Mouse (Mus musculus) ES-E14 (cell line): Measurements from ENCODE around the gene Hoxa5. TPM values are rescaled to one million over a fixed set of nuclear protein-coding genes. Genes with fewer than 3 reads are reported as not detected.

Experiments used
- DNase-seq: peaks from one replicate; pipeline ENCODE4 v3.0.0-alpha.2; 2013; ENCODE audit warnings: low read depth, low spot score
- H3K27ac ChIP-seq: 2 replicates; pipeline ENCODE4 v1.5.1; 2012; ENCODE audit warnings: low read depth, mild to moderate bottlenecking, low read length, moderate library complexity, mixed read lengths; ENCODE audit not compliant: poor library complexity, insufficient read depth, severe bottlenecking
- H3K36me3 ChIP-seq: 2 replicates; pipeline ENCODE4 v1.6.1; 2012; ENCODE audit warnings: mild to moderate bottlenecking, low read length, moderate library complexity, mixed read lengths; ENCODE audit not compliant: control insufficient read depth, poor library complexity, insufficient read depth, severe bottlenecking
- H3K4me1 ChIP-seq, 2 experiments: fragments of 150-350 bp in 1 of 2; sonication (generic) in 1 of 2; 2 replicates each; pipeline ENCODE4 v1.6.1; 2012; ENCODE audit warnings: low read length in 2 of 2, mild to moderate bottlenecking in 1 of 2, mixed read lengths in 1 of 2; ENCODE audit not compliant: control insufficient read depth in 2 of 2, insufficient read depth in 2 of 2, poor library complexity in 1 of 2
- H3K4me3 ChIP-seq, 2 experiments: fragments of 150-350 bp in 1 of 2; sonication (generic) in 1 of 2; 2 replicates each; pipeline ENCODE4 v1.5.1; 2012; ENCODE audit warnings: low read length in 2 of 2, low read depth in 1 of 2, mild to moderate bottlenecking in 1 of 2, mixed read lengths in 1 of 2; ENCODE audit not compliant: insufficient read depth in 1 of 2, poor library complexity in 1 of 2, severe bottlenecking in 1 of 2
- H3K9ac ChIP-seq: 2 replicates; pipeline ENCODE4 v1.6.1; 2012; ENCODE audit warnings: low read depth, mild to moderate bottlenecking, low read length, mixed read lengths; ENCODE audit not compliant: poor library complexity, insufficient read depth, severe bottlenecking
- H3K9me3 ChIP-seq: fragments of 150-350 bp; sonication (generic); 2 replicates; pipeline ENCODE4 v1.6.1; 2012; ENCODE audit warnings: low read depth, mild to moderate bottlenecking, low read length; ENCODE audit not compliant: control insufficient read depth, insufficient read depth
- CHD2 ChIP-seq: IDR thresholded peaks from 2 replicates; pipeline ENCODE4 v1.6.1; 2014; ENCODE audit warnings: mild to moderate bottlenecking, low read depth, low read length, inconsistent platforms
- HCFC1 ChIP-seq: IDR thresholded peaks from 2 replicates; pipeline ENCODE4 v1.6.1; 2012; ENCODE audit warnings: low read length, inconsistent platforms, borderline replicate concordance; ENCODE audit not compliant: insufficient read depth
- MAFK ChIP-seq: IDR thresholded peaks from 2 replicates; pipeline ENCODE4 v1.6.1; 2014; ENCODE audit warnings: mild to moderate bottlenecking, low read depth, low read length, inconsistent platforms; ENCODE audit not compliant: insufficient read depth
- ZC3H11A ChIP-seq: IDR thresholded peaks from 2 replicates; pipeline ENCODE4 v1.6.1; 2012; ENCODE audit warnings: low read depth, mild to moderate bottlenecking, inconsistent platforms, low read length, borderline replicate concordance
- ZNF384 ChIP-seq: IDR thresholded peaks from 2 replicates; pipeline ENCODE4 v1.6.1; 2012; ENCODE audit warnings: low read depth, low read length, inconsistent platforms
- in situ Hi-C, 2 experiments: fragments of 600-800 bp; cut with MboI; formaldehyde crosslinking; loops; one replicate each; pipeline ENCODE4 v1.15.1; 2025; ENCODE audit warnings: low sequenced_read_pairs in 2 of 2, inconsistent platforms in 1 of 2; ENCODE audit not compliant: unreplicated experiment in 2 of 2
- total RNA-seq: library from RNA; depleted of rRNA; stranded (reverse); fragments of 300-350 nt; gene quantifications from 2 replicates; pipeline ENCODE4 v1.2.3, GENCODE M21; 2012

Gene Hoxa5
- total RNA-seq, 1 experiment = 0.49 TPM

DNA sequence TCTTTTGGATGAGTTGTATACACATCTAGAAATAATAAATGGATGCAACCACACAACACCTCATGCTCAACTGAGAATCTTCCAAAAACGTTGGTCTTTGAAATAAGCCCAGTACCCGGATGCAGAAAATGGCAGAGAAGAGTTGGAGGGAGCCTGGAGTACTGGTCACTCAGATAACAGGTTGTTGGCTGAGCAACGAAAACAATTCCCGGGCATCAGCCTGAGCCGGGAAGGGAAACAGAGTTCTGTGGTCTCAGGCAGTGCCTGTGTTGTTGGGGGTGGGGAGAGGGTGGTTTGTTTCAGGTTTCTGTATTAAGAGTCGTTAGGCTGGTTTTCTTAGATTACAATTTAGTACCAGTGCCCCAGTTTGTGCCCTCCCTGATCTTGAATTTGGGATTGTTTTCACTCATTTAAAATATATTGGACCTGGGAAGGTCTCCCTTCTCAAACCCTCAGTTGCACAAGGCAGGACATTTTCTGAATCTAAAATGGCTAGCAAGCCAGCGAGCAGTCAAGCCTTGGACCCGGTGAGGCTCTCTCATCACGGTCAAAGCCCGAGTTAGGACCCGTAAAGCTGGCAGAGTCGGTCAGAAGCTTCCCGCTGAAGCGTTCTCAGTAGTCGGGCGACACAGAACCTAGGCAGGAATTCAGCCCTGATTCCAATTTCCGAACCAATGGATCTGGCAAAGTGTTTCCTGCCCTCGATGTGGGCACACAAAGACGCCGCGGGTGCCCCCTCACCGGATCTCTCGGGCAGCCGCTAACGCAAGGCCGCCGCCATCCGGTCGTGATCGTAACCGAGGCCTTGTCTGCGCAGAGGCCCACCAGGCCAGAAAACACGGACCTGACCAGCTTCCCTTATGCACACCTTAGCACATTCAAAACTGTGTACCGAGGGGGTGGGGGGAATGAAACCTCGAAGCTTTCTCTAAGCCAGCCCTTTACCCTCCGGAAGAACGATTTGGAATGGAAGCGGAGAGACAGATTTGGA, 24.4 kb upstream of the Hoxa5 start:
- H3K9ac ChIP-seq = no peak overlapping the region
- H3K36me3 ChIP-seq = no peaks in the 10 kb centered on the region
- no peak overlapping the region for H3K4me3 ChIP-seq
- no peak overlapping the region for H3K27ac ChIP-seq
- peaks cover 0 to 5% of the 10 kb centered on the region in 2 experiments; a peak in 1 of 4 replicates for H3K4me1 ChIP-seq
- DNase-seq = no peak
- no peak for TF ChIP-seq MAFK
- TF ChIP-seq ZNF384 = no peak
- TF ChIP-seq HCFC1 = no peak
- TF ChIP-seq ZC3H11A = no peak
- TF ChIP-seq CHD2 = no peak
- in situ Hi-C loops = loop anchor here (10.0 kb wide), 3 partner anchors 64 to 1054 kb away; partner anchors contain the start of gene Hoxa2 (in 2 of the 2)
- H3K9me3 ChIP-seq = no peaks in the 10 kb centered on the region

DNA sequence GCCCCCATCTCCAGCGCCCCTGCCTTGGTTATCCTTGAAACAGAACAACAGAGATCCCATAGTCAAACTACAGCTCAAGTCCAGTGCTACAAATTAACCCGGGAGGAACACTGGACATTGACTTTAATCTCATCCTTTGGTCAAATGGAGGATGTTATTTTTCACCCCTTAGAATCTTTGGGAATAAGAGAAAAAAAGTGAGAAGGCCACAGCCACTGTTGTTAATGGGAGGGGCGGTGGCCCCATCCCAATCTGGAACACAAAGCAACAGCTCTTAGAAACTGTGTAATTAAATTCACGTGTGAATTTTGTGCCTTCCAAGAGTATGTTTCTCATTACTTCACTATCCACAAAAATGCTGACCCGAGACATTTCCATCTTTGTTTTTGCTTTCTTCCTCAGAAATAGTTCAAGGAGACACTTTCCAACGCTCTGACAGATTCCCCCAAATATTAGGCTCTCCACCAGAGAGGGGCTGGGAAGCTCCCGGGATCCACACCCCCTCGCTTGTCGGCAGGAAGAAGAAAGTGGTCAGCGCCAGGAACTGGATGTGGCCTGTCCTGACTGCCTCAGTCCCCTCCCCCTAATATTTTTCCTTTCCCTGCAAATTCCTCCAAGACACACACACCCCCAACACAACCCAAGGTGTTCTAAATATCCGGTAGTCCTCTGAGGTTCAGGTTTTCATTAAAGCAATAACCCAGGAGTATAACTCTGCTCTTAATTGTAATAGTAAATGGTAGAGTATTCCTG, 23.3 kb upstream of the Hoxa5 start:
- no peaks in the 10 kb centered on the region for H3K36me3 ChIP-seq
- in situ Hi-C loops = loop anchor here (10.0 kb wide), 3 partner anchors 63 to 1053 kb away; partner anchors contain the start of gene Hoxa2 (in 2 of the 2)

DNA sequence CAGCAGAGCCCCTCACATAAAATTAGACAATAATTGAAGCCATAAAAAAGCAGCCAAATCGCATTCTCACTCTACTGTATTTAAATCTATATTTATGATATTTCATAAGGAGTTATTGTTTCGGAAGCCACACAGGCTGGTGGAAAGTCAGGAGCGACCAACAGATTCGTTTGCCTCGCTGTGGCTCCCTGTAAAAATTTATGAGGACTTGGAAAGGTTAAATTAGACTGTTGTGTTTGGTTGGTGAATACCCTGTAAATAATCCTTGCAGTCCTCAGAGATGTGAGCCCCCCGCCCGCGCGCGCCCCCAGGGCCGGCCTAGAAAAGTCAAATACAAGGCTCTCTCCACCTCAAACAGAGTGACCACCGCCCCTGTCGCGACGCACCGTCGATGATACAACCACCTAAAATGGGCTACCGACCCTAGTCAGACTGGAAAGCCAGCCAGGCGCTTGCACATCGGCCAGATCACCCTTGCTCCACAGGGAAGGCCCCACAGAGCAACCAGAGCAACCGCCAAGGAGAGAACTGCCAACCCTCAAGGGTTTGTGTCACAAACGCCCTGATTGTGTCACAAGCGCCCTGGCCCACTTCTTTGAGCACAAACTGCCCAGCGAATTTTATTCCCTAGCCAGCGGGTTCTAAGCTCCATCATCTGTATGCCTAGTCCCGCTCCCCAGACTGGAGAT, 22.3 kb upstream of the Hoxa5 start:
- Histone ChIP-seq H3K9ac (no peak overlapping the region), H3K27ac (no peak overlapping the region), H3K4me1 (peaks cover 0 to 7% of the 10 kb centered on the region in 2 experiments; a peak in 1 of 4 replicates), H3K36me3 (no peaks in the 10 kb centered on the region), H3K9me3 (no peaks in the 10 kb centered on the region), H3K4me3 (no peak overlapping the region)
- TF ChIP-seq CHD2 (no peak), ZC3H11A (no peak), HCFC1 (no peak), ZNF384 (no peak), MAFK (no peak)
- in situ Hi-C loops = loop anchor here (10.0 kb wide), 3 partner anchors 62 to 1052 kb away; partner anchors contain the start of gene Hoxa2 (in 2 of the 2)
- no peak for DNase-seq

More for the DNA sequence above, 23.3 kb upstream of the Hoxa5 start:
- Histone ChIP-seq H3K9me3 (no peaks in the 10 kb centered on the region), H3K9ac (no peak overlapping the region), H3K27ac (no peak overlapping the region), H3K4me1 (peaks cover 0 to 3% of the 10 kb centered on the region in 2 experiments; a peak in 1 of 4 replicates), H3K4me3 (no peak overlapping the region)
- no peak for TF ChIP-seq CHD2
- TF ChIP-seq ZNF384 = no peak
- TF ChIP-seq ZC3H11A = no peak
- TF ChIP-seq HCFC1 = no peak
- TF ChIP-seq MAFK = no peak
- no peak for DNase-seq
